In genomic region chr15:102270274-102270960, GRCm38 (mm10) we compare ENCODE assay signal across 10 mouse cellular contexts. TPM values are rescaled to one million over a fixed set of nuclear protein-coding genes. Genes with fewer than 3 reads are reported as not detected.
DNase-seq lines count a peak whose midpoint lies in the region; ATAC-seq and TF ChIP-seq lines count a peak whose summit lies in the region.
"Had no signal": no experiment of that assay in that cellular context is flagged by ENCODE, and none has a peak within 500 bp of the region (broad histone marks: within the 10 kb centered on the region; RNA-seq: fewer than 3 reads in every experiment).

TSS of gene Gm9918 (plus strand) at chr15:102270563.

- WGBS in lung, embryonic 14.5 days: 14% methylated on average over 19 of the region's 21 CpGs
- WGBS in forebrain, embryonic 13.5 days: 6% methylated on average over 19 of the region's 21 CpGs
- 10% methylated on average over 21 of the region's 21 CpGs for WGBS in limb, embryonic 13.5 days

- no peak within 1 kb of the TSS; the same call in 1 of the 2 replicates for H3K27ac ChIP-seq in lung, embryonic 14.5 days (ENCODE audit: low read depth)
- no peak within 1 kb of the TSS for H3K27ac ChIP-seq in forebrain, embryonic 13.5 days
- H3K27ac ChIP-seq in limb, embryonic 13.5 days: no peak within 1 kb of the TSS
- no peak within 1 kb of the TSS for H3K27ac ChIP-seq in layer of hippocampus, adult 2 months
- H3K27ac ChIP-seq: macrophage had no signal

- peak within 1 kb of the TSS; percentile 16 for H3K4me3 ChIP-seq in lung, embryonic 14.5 days (ENCODE audit: low read depth, low read length)
- H3K4me3 ChIP-seq in forebrain, embryonic 13.5 days: no peak within 1 kb of the TSS
- peak within 1 kb of the TSS; percentile 41 for H3K4me3 ChIP-seq in limb, embryonic 13.5 days
- no peak within 1 kb of the TSS for H3K4me3 ChIP-seq in layer of hippocampus, adult 2 months

- H3K27me3 ChIP-seq in lung, embryonic 14.5 days (ENCODE audit: insufficient read depth, low read length): no peaks in the 10 kb centered on the region
- H3K27me3 ChIP-seq in forebrain, embryonic 13.5 days: peaks cover 25% of the 10 kb centered on the region
- no peaks in the 10 kb centered on the region for H3K27me3 ChIP-seq in limb, embryonic 13.5 days
- H3K27me3 ChIP-seq: Patski had no signal

- no peak for DNase-seq in lung, embryonic 14.5 days
- no peak for DNase-seq in lung, postnatal 10 days
- DNase-seq in retina, adult 2 months (ENCODE audit: low read depth, low spot score): peak; percentile 76
- no peak for DNase-seq in layer of hippocampus, adult 2 months (ENCODE audit: low spot score in 2 of 2)
- no peak for DNase-seq in right cerebral cortex, postnatal 10 days (ENCODE audit: low spot score in 2 of 2)

- H3K4me2 ChIP-seq in lung, embryonic 14.5 days: peak within 1 kb of the TSS; percentile 58
- H3K4me2 ChIP-seq in forebrain, embryonic 13.5 days: peak within 1 kb of the TSS; percentile 16; the same call in 1 of the 2 replicates
- peak within 1 kb of the TSS; percentile 71 for H3K4me2 ChIP-seq in limb, embryonic 13.5 days (replicated peaks)

- no peaks in the 10 kb centered on the region for H3K36me3 ChIP-seq in lung, embryonic 14.5 days (ENCODE audit: insufficient read depth)
- H3K36me3 ChIP-seq in forebrain, embryonic 13.5 days (ENCODE audit: poor library complexity, severe bottlenecking): no peaks in the 10 kb centered on the region
- H3K36me3 ChIP-seq in limb, embryonic 13.5 days: no peaks in the 10 kb centered on the region

- peak; percentile 63; the same call in 1 of the 2 replicates for ATAC-seq in lung, embryonic 14.5 days (ENCODE audit: insufficient read depth)
- ATAC-seq in forebrain, embryonic 13.5 days: no peak
- ATAC-seq in limb, embryonic 13.5 days (ENCODE audit: low FRiP score, low read depth): 0 out of 2 replicates have a peak, but pooled peaks have one; percentile 44
- no peak for ATAC-seq in monocyte, adult 5-6 weeks (replicated peaks; ENCODE audit: insufficient number of reproducible peaks, low FRiP score, low TSS enrichment, poor library complexity, severe bottlenecking)
- ATAC-seq: Patski had no signal

- no peak for TF ChIP-seq CTCF in lung, embryonic 14.5 days (IDR thresholded peaks at IDR 0.05; ENCODE audit: low read depth)
- no peak for TF ChIP-seq CTCF in layer of hippocampus, adult 2 months (conservative IDR thresholded peaks at IDR 0.05)

- no peaks in the 10 kb centered on the region for H3K9me3 ChIP-seq in lung, embryonic 14.5 days (ENCODE audit: low read depth, low read length)
- H3K9me3 ChIP-seq in forebrain, embryonic 13.5 days (replicated peaks): no peaks in the 10 kb centered on the region
- no peaks in the 10 kb centered on the region for H3K9me3 ChIP-seq in limb, embryonic 13.5 days

- H3K4me1 ChIP-seq in lung, embryonic 14.5 days (ENCODE audit: insufficient read depth): peaks cover 8% of the 10 kb centered on the region
- peaks cover 6% of the 10 kb centered on the region; the same call in 1 of the 2 replicates for H3K4me1 ChIP-seq in forebrain, embryonic 13.5 days
- H3K4me1 ChIP-seq in limb, embryonic 13.5 days: peaks cover 20% of the 10 kb centered on the region

- peak within 1 kb of the TSS; percentile 48 for H3K9ac ChIP-seq in lung, embryonic 14.5 days
- 0 out of 2 replicates have a peak within 1 kb of the TSS, but pooled peaks have one; percentile 8 for H3K9ac ChIP-seq in forebrain, embryonic 13.5 days
- H3K9ac ChIP-seq in limb, embryonic 13.5 days: peak within 1 kb of the TSS; percentile 63

RNA-seq across cellular contexts. Expression of gene Gm9918, which starts in this region (rescaled TPM):
- 0.38 and 0.82 TPM in 2 replicates for polyA plus RNA-seq in lung, embryonic 14.5 days (2014; fragmentation: Nextera tagmentation; extraction: Ambion mirVana)
- polyA plus RNA-seq in forebrain, embryonic 13.5 days (2015; fragmentation: Nextera tagmentation; extraction: Ambion mirVana): 0.09 TPM in 1 of 2 replicates, not detected in the other
- 1.1 and 1.3 TPM in 2 replicates for polyA plus RNA-seq in limb, embryonic 13.5 days (2015; fragmentation: Nextera tagmentation; extraction: Ambion mirVana)
- not detected in 3 replicates for total RNA-seq in monocyte, adult 5-6 weeks (2017)
- not detected for total RNA-seq in layer of hippocampus, adult 2 months (2021)
- polyA plus RNA-seq: macrophage had no signal

Comparison
In these comparisons a context has a peak if more than half of its experiments do, and no peak if none do; other contexts are left out.
1. Peak in ATAC-seq, H3K4me3 ChIP-seq, H3K9ac ChIP-seq and H3K4me2 ChIP-seq in lung, embryonic 14.5 days; RNA of the gene not detected or under 1 TPM.
2. H3K4me2 ChIP-seq: peak in every context shown above with its lines; median percentile 71 in limb, embryonic 13.5 days; 58 in lung, embryonic 14.5 days; 16 in forebrain, embryonic 13.5 days.
3. H3K9ac ChIP-seq: peak in every context shown above with its lines; median percentile 63 in limb, embryonic 13.5 days; 48 in lung, embryonic 14.5 days; 8 in forebrain, embryonic 13.5 days.